Mouse (Mus musculus): Measurements from ENCODE around the gene Pcyt2.

Gene Pcyt2

DNA sequence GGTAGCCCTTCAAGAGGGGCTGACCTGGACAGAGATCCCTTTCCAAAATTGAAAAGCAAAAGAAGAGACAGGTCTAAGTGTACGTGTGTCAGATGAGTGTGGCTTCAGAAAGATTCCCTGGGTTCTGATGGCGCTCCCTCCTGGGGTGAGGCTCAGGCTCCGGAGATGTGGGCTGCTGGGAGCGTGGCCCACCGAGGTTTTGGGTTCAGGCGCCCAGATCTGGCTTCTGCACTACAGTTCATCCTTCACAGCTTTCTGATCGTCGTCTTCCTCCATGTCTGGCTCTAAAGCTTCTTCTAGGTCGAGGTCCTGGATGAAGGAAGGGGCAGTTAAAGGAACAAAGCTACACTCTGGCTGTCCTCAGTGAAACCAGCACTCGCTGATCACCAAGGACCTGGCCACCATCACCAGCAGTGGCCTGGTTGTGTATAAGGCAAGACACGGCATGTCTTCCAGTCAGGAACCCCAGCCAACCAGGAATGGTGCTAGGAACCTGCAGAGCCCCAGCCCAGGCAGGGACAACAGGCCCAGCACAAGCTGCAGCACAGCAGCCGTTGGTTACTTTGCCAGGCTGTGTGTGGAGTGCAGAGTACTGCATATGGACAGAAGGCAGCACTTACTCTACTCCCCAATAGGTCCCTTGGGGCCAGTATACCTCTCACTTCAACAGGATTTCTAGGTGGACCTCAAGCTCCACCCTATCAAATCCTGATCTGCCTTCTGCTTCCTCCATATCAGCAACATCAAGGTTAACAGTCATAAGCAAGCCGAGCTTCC, 56.6 kb downstream of the Pcyt2 start:
- DNase-seq (ENCODE audit: low spot score): no peak
